Mouse (Mus musculus) liver, embryonic 14.5 days (tissue): ENCODE results near the gene Hist1h2bg. TPM values are rescaled to one million over a fixed set of nuclear protein-coding genes. Genes with fewer than 3 reads are reported as not detected.
"Not testable (repeated sequence)": the region's sequence is repeated elsewhere in the genome, so short reads cannot be mapped to it uniquely, and the experiment has no call there.

Experiments used
- ATAC-seq: fragments of 200-750 bp; cut with Nextera tagmentation; 2 replicates; pipeline ENCODE4 v1.8.0; 2017; ENCODE audit warnings: moderate number of reproducible peaks, mild to moderate bottlenecking, moderate library complexity; ENCODE audit not compliant: insufficient read depth
- DNase-seq, 3 experiments: peaks; one replicate each; pipeline ENCODE4 v3.0.0-alpha.2; 2012 to 2013; ENCODE audit warnings: low read depth in 3 of 3, low spot score in 3 of 3
- H3K27ac ChIP-seq: fragments of 300-500 bp; sonication (generic); 2 replicates; pipeline ENCODE4 v1.5.1; 2014; ENCODE audit warnings: moderate library complexity, mild to moderate bottlenecking, control low read depth, inconsistent platforms
- H3K27me3 ChIP-seq: fragments of 300-500 bp; sonication (generic); 2 replicates; pipeline ENCODE4 v1.6.1; 2014; ENCODE audit warnings: mild to moderate bottlenecking, low read length, moderate library complexity; ENCODE audit not compliant: control insufficient read depth, insufficient read depth
- H3K36me3 ChIP-seq: fragments of 300-500 bp; sonication (generic); replicated peaks from 2 replicates; pipeline ENCODE4 v1.6.1; 2014; ENCODE audit warnings: low read depth; ENCODE audit not compliant: control insufficient read depth, insufficient read depth
- H3K4me1 ChIP-seq, 2 experiments: fragments of 200-500 bp in 1 of 2; fragments of 300-500 bp in 1 of 2; sonication (generic) in 1 of 2; replicated peaks; 2 replicates each; pipeline ENCODE4 v1.6.1; 2012 to 2014; ENCODE audit warnings: antibody characterized with exemption in 1 of 2, inconsistent platforms in 1 of 2, low read length in 1 of 2; ENCODE audit not compliant: control insufficient read depth in 2 of 2, insufficient read depth in 2 of 2
- H3K4me2 ChIP-seq: fragments of 300-500 bp; sonication (generic); 2 replicates; pipeline ENCODE4 v1.6.1; 2014; ENCODE audit warnings: low read depth, mild to moderate bottlenecking, control low read depth, moderate library complexity
- H3K4me3 ChIP-seq, 2 experiments: fragments of 200-500 bp in 1 of 2; fragments of 300-500 bp in 1 of 2; sonication (generic) in 1 of 2; 2 replicates each; pipeline ENCODE4 v1.5.1; 2012 to 2014; ENCODE audit warnings: low read depth in 2 of 2, low read length in 2 of 2, mild to moderate bottlenecking in 2 of 2, control low read depth in 1 of 2, inconsistent platforms in 1 of 2, moderate library complexity in 1 of 2; ENCODE audit not compliant: insufficient read depth in 1 of 2
- H3K9ac ChIP-seq: fragments of 300-500 bp; sonication (generic); replicated peaks from 2 replicates; pipeline ENCODE4 v1.6.1; 2014; ENCODE audit warnings: mild to moderate bottlenecking, control low read depth, moderate library complexity
- H3K9me3 ChIP-seq: fragments of 300-500 bp; sonication (generic); 2 replicates; pipeline ENCODE4 v1.6.1; 2016; ENCODE audit warnings: low read length, mixed read lengths; ENCODE audit not compliant: control insufficient read depth
- CTCF ChIP-seq: IDR thresholded peaks from 2 replicates; pipeline ENCODE4 v1.5.1; 2016; ENCODE audit warnings: antibody characterized with exemption, low read depth, control low read depth
- EP300 ChIP-seq: IDR thresholded peaks from 2 replicates; pipeline ENCODE4 v1.6.1; 2016; ENCODE audit warnings: antibody characterized with exemption, low read depth
- WGBS: fragments of 180-500 bp; shearing (Covaris S2); extraction: QIAGEN DNeasy Blood & Tissue Kit; methylation state at CpG from one replicate; pipeline ENCODE4 v1.1.7; 2014; ENCODE audit not compliant: insufficient replicate concordance; 5-methylcytosine and 5-hydroxymethylcytosine counted together
- polyA plus RNA-seq, 2 experiments: library from polyadenylated mRNA; depleted of rRNA in 1 of 2; stranded (reverse) in 1 of 2; unstranded in 1 of 2; fragments of >200 nt; fragmentation: Nextera tagmentation in 1 of 2; extraction: Ambion mirVana in 1 of 2; gene quantifications; 2 replicates each; pipeline versions ENCODE4 v1.2.1 to v1.2.3; 2012 to 2014

The Hist1h2bg gene
- polyA plus RNA-seq, 2 experiments, result 6.9 to 42.1 TPM

GRCm38 (mm10) chr13:23554393-23554792 is 16.8 kb upstream of the Hist1h2bg start:
- H3K27ac ChIP-seq, result peak overlapping the region; percentile 95
- H3K36me3 ChIP-seq, result no peaks in the 10 kb centered on the region
- 13% methylated on average over 9 of the region's 9 CpGs for WGBS
- TF ChIP-seq EP300, result no peak
- no peak for TF ChIP-seq CTCF
- peak overlapping the region; percentile 92 for H3K9ac ChIP-seq
- peak overlapping the region; percentile 79 for H3K4me2 ChIP-seq
- peak overlapping the region in 1 of 2 experiments; percentile 63; a peak in 2 of 4 replicates for H3K4me3 ChIP-seq
- no peak for ATAC-seq
- no peaks in the 10 kb centered on the region for H3K27me3 ChIP-seq
- H3K9me3 ChIP-seq, result no peaks in the 10 kb centered on the region
- peaks cover 19 to 28% of the 10 kb centered on the region in 2 experiments for H3K4me1 ChIP-seq
- no peak for DNase-seq

GRCm38 (mm10) chr13:23554925-23555838 is 16.0 kb upstream of the Hist1h2bg start:
- no peaks in the 10 kb centered on the region for H3K27me3 ChIP-seq
- under 1% methylated on average over 54 of the region's 54 CpGs for WGBS
- TF ChIP-seq CTCF (no peak), EP300 (peak; percentile 79)
- H3K4me2 ChIP-seq, result peak overlapping the region; percentile 79
- DNase-seq (peak; percentile 86 to 91 (median 87)), ATAC-seq (peak; percentile 72)
- H3K36me3 ChIP-seq, result no peaks in the 10 kb centered on the region
- no peaks in the 10 kb centered on the region for H3K9me3 ChIP-seq
- H3K4me3 ChIP-seq, result peak overlapping the region; percentile 63 to 83
- H3K27ac ChIP-seq, result peak overlapping the region; percentile 95
- H3K4me1 ChIP-seq, result peaks cover 16 to 28% of the 10 kb centered on the region in 2 experiments
- peak overlapping the region; percentile 92 for H3K9ac ChIP-seq

GRCm38 (mm10) chr13:23555839-23556416 is 15.3 kb upstream of the Hist1h2bg start:
- ATAC-seq (peak; percentile 51), DNase-seq (peak; percentile 86 to 94 (median 88))
- WGBS, result under 1% methylated on average over 18 of the region's 18 CpGs
- Histone ChIP-seq H3K9ac (peak overlapping the region; percentile 92), H3K27me3 (no peaks in the 10 kb centered on the region), H3K27ac (peak overlapping the region; percentile 95), H3K9me3 (no peaks in the 10 kb centered on the region), H3K4me3 (peak overlapping the region; percentile 63 to 83), H3K4me1 (peaks cover 21 to 27% of the 10 kb centered on the region in 2 experiments), H3K4me2 (peak overlapping the region; percentile 79), H3K36me3 (no peaks in the 10 kb centered on the region)
- TF ChIP-seq EP300, result no peak; the same call in 1 of the 2 replicates
- no peak for TF ChIP-seq CTCF

GRCm38 (mm10) chr13:23556906-23557305 is 14.3 kb upstream of the Hist1h2bg start:
- Histone ChIP-seq H3K36me3 (no peaks in the 10 kb centered on the region), H3K27ac (peak overlapping the region; percentile 95), H3K27me3 (no peaks in the 10 kb centered on the region), H3K4me2 (peak overlapping the region; percentile 79), H3K9ac (peak overlapping the region; percentile 92), H3K4me3 (peak overlapping the region; percentile 54 to 63), H3K9me3 (no peaks in the 10 kb centered on the region), H3K4me1 (peaks cover 20 to 24% of the 10 kb centered on the region in 2 experiments)
- WGBS, result 63% methylated on average over 3 of the region's 3 CpGs
- DNase-seq (no peak), ATAC-seq (no peak)
- TF ChIP-seq EP300, result no peak
- TF ChIP-seq CTCF, result no peak

- ATAC-seq, DNase-seq, H3K9me3 ChIP-seq, H3K36me3 ChIP-seq, H3K27me3 ChIP-seq: not testable (repeated sequence)
- H3K9ac ChIP-seq, result peak overlapping the region; percentile 62
- WGBS, result 26% methylated on average over 2 of the region's 2 CpGs
- H3K27ac ChIP-seq, result peak overlapping the region; percentile 89
- peak overlapping the region; percentile 32 to 38; a peak in 3 of 4 replicates for H3K4me3 ChIP-seq
- H3K4me1 ChIP-seq, result peaks cover 24 to 27% of the 10 kb centered on the region in 2 experiments
- peak overlapping the region; percentile 66 for H3K4me2 ChIP-seq
Measured at GRCm38 (mm10) chr13:23560699-23561098, 10.5 kb upstream of the Hist1h2bg start.

- H3K9me3 ChIP-seq, H3K36me3 ChIP-seq, DNase-seq, H3K27me3 ChIP-seq, ATAC-seq: not testable (repeated sequence)
- peak overlapping the region; percentile 92 for H3K27ac ChIP-seq
- peak overlapping the region; percentile 69 for H3K4me2 ChIP-seq
- H3K4me3 ChIP-seq, result peak overlapping the region; percentile 38 to 54
- whole genome bisulfite sequencing, result 0% methylated on average over 2 of the region's 5 CpGs
- H3K9ac ChIP-seq, result peak overlapping the region; percentile 81
- peaks cover 24 to 28% of the 10 kb centered on the region in 2 experiments for H3K4me1 ChIP-seq
Measured at GRCm38 (mm10) chr13:23561531-23561882, 9.7 kb upstream of the Hist1h2bg start.
